Mouse (Mus musculus): ENCODE measurements around the gene Add3. TPM values are rescaled to one million over a fixed set of nuclear protein-coding genes. Genes with fewer than 3 reads are reported as not detected.
A peak's percentile ranks its signal among the peaks of the same experiment; 100 is the strongest.

The Add3 gene
- total and polyA plus RNA-seq, 3 experiments: 10.9 to 89.2 (median 81.6) TPM

- Histone ChIP-seq H3K27me3 (ENCODE audit: insufficient read depth, low read length) (no peaks in the 10 kb centered on the region), H3K36me3 (replicated peaks) (no peaks in the 10 kb centered on the region), H3K4me3 (ENCODE audit: low read depth, low read length) (no peak overlapping the region), H3K9me3 (replicated peaks) (no peaks in the 10 kb centered on the region), H3K4me1 (ENCODE audit: insufficient read depth, low read depth, low read length) (peaks cover 43% of the 10 kb centered on the region)
- TF ChIP-seq POLR2AphosphoS5 (IDR thresholded peaks at IDR 0.05; ENCODE audit: insufficient replicate concordance, low read depth, low read length) (no peak), GATA1 (IDR thresholded peaks at IDR 0.05; ENCODE audit: borderline replicate concordance, low read length) (no peak), CTCF (IDR thresholded peaks at IDR 0.05; ENCODE audit: low read depth, low read length) (no peak), TAL1 (conservative IDR thresholded peaks at IDR 0.05; ENCODE audit: low read depth, low read length) (no peak), GATA2 (IDR thresholded peaks at IDR 0.05; ENCODE audit: borderline replicate concordance, low read depth, low read length) (no peak)
- ATAC-seq (ENCODE audit: extremely low read depth, insufficient number of reproducible peaks, low FRiP score, poor library complexity, severe bottlenecking): no peak
- DNase-seq (ENCODE audit: low spot score): no peak
Observed at GRCm38 (mm10) chr19:53105374-53106090, 34.7 kb upstream of the Add3 start.

- Histone ChIP-seq H3K9me3 (replicated peaks) (no peaks in the 10 kb centered on the region), H3K36me3 (replicated peaks) (no peaks in the 10 kb centered on the region), H3K27me3 (ENCODE audit: insufficient read depth, low read length) (no peaks in the 10 kb centered on the region), H3K4me1 (ENCODE audit: insufficient read depth, low read depth, low read length) (peaks cover 48% of the 10 kb centered on the region), H3K4me3 (ENCODE audit: low read depth, low read length) (no peak overlapping the region)
- TF ChIP-seq POLR2AphosphoS5 (IDR thresholded peaks at IDR 0.05; ENCODE audit: insufficient replicate concordance, low read depth, low read length): no peak
- TF ChIP-seq CTCF (IDR thresholded peaks at IDR 0.05; ENCODE audit: low read depth, low read length): no peak
- no peak for TF ChIP-seq TAL1 (conservative IDR thresholded peaks at IDR 0.05; ENCODE audit: low read depth, low read length)
- no peak for TF ChIP-seq GATA1 (IDR thresholded peaks at IDR 0.05; ENCODE audit: borderline replicate concordance, low read length)
- no peak for TF ChIP-seq GATA2 (IDR thresholded peaks at IDR 0.05; ENCODE audit: borderline replicate concordance, low read depth, low read length)
- peak; percentile 72 for ATAC-seq (ENCODE audit: extremely low read depth, insufficient number of reproducible peaks, low FRiP score, poor library complexity, severe bottlenecking)
- DNase-seq (ENCODE audit: low spot score): peak; percentile 76
Observed at GRCm38 (mm10) chr19:53106952-53107351, 33.3 kb upstream of the Add3 start.

- H3K4me1 ChIP-seq (ENCODE audit: insufficient read depth, low read depth, low read length): peaks cover 49% of the 10 kb centered on the region
- no peaks in the 10 kb centered on the region for H3K27me3 ChIP-seq (ENCODE audit: insufficient read depth, low read length)
- ATAC-seq (ENCODE audit: extremely low read depth, insufficient number of reproducible peaks, low FRiP score, poor library complexity, severe bottlenecking) (no peak), DNase-seq (ENCODE audit: low spot score) (no peak)
- no peak overlapping the region for H3K4me3 ChIP-seq (ENCODE audit: low read depth, low read length)
- H3K36me3 ChIP-seq (replicated peaks): no peaks in the 10 kb centered on the region
- TF ChIP-seq CTCF (IDR thresholded peaks at IDR 0.05; ENCODE audit: low read depth, low read length) (no peak), TAL1 (conservative IDR thresholded peaks at IDR 0.05; ENCODE audit: low read depth, low read length) (no peak), GATA1 (IDR thresholded peaks at IDR 0.05; ENCODE audit: borderline replicate concordance, low read length) (no peak), POLR2AphosphoS5 (IDR thresholded peaks at IDR 0.05; ENCODE audit: insufficient replicate concordance, low read depth, low read length) (no peak), GATA2 (IDR thresholded peaks at IDR 0.05; ENCODE audit: borderline replicate concordance, low read depth, low read length) (no peak)
- no peaks in the 10 kb centered on the region for H3K9me3 ChIP-seq (replicated peaks)
Observed at GRCm38 (mm10) chr19:53107361-53108247, 32.6 kb upstream of the Add3 start.

- Histone ChIP-seq H3K36me3 (replicated peaks) (no peaks in the 10 kb centered on the region), H3K9me3 (replicated peaks) (no peaks in the 10 kb centered on the region), H3K4me3 (ENCODE audit: low read depth, low read length) (no peak overlapping the region), H3K27me3 (ENCODE audit: insufficient read depth, low read length) (no peaks in the 10 kb centered on the region), H3K4me1 (ENCODE audit: insufficient read depth, low read depth, low read length) (peaks cover 18% of the 10 kb centered on the region)
- ATAC-seq (ENCODE audit: extremely low read depth, insufficient number of reproducible peaks, low FRiP score, poor library complexity, severe bottlenecking) (no peak), DNase-seq (ENCODE audit: low spot score) (no peak)
- TF ChIP-seq CTCF (IDR thresholded peaks at IDR 0.05; ENCODE audit: low read depth, low read length): no peak
- no peak for TF ChIP-seq GATA2 (IDR thresholded peaks at IDR 0.05; ENCODE audit: borderline replicate concordance, low read depth, low read length)
- TF ChIP-seq TAL1 (conservative IDR thresholded peaks at IDR 0.05; ENCODE audit: low read depth, low read length): no peak
- TF ChIP-seq GATA1 (IDR thresholded peaks at IDR 0.05; ENCODE audit: borderline replicate concordance, low read length): no peak
- TF ChIP-seq POLR2AphosphoS5 (IDR thresholded peaks at IDR 0.05; ENCODE audit: insufficient replicate concordance, low read depth, low read length): no peak
Observed at GRCm38 (mm10) chr19:53111996-53112590, 28.1 kb upstream of the Add3 start.

- peaks cover 4% of the 10 kb centered on the region; the same call in 1 of the 2 replicates for H3K9me3 ChIP-seq (replicated peaks)
- no peak for TF ChIP-seq TAL1 (conservative IDR thresholded peaks at IDR 0.05; ENCODE audit: low read depth, low read length)
- no peak for TF ChIP-seq GATA2 (IDR thresholded peaks at IDR 0.05; ENCODE audit: borderline replicate concordance, low read depth, low read length)
- no peak for TF ChIP-seq GATA1 (IDR thresholded peaks at IDR 0.05; ENCODE audit: borderline replicate concordance, low read length)
- no peak for TF ChIP-seq CTCF (IDR thresholded peaks at IDR 0.05; ENCODE audit: low read depth, low read length)
- no peak for TF ChIP-seq POLR2AphosphoS5 (IDR thresholded peaks at IDR 0.05; ENCODE audit: insufficient replicate concordance, low read depth, low read length)
- H3K36me3 ChIP-seq (replicated peaks): no peaks in the 10 kb centered on the region
- H3K4me1 ChIP-seq (ENCODE audit: insufficient read depth, low read depth, low read length): peaks cover 19% of the 10 kb centered on the region
- H3K27me3 ChIP-seq (ENCODE audit: insufficient read depth, low read length): no peaks in the 10 kb centered on the region
- peak overlapping the region; percentile 49; the same call in 1 of the 2 replicates for H3K4me3 ChIP-seq (ENCODE audit: low read depth, low read length)
- no peak for DNase-seq (ENCODE audit: low spot score)
- peak; percentile 45 for ATAC-seq (ENCODE audit: extremely low read depth, insufficient number of reproducible peaks, low FRiP score, poor library complexity, severe bottlenecking)
Observed at GRCm38 (mm10) chr19:53119255-53119795, 20.9 kb upstream of the Add3 start.
